Mouse (Mus musculus): ENCODE measurements around the gene Klf15. TPM values are rescaled to one million over a fixed set of nuclear protein-coding genes. Genes with fewer than 3 reads are reported as not detected.

The Klf15 gene
- polyA plus RNA-seq, 1 experiment, result 26.1 TPM

DNA sequence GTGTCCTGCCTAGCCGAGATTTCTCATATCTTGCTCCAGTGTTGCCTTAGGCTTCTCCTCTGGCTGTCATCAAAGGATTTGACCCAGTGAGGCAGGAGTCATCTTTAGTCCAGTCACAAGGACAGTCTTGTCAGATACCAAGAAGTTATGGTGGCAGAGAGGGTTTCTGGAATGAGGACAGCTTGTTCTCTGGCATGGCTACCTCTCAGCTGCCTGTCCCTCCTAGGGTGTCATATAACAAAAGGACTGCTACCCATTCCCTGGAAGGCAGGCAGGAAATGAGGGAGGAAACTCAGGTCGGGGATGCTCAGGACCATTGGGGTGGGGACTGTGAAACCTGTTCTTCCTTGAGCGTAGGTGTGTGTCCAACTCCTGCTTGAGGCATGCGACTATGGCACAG is 9.7 kb downstream of the Klf15 start:
- TF ChIP-seq POLR2A (IDR thresholded peaks at IDR 0.05; ENCODE audit: borderline replicate concordance, insufficient read depth, low read length), result no peak
- TF ChIP-seq CTCF (IDR thresholded peaks at IDR 0.05; ENCODE audit: borderline replicate concordance, insufficient read depth, low read depth, low read length), result no peak
- WGBS, result 85% methylated on average over 4 of the region's 4 CpGs
- Histone ChIP-seq H3K27me3 (ENCODE audit: control insufficient read depth, insufficient read depth, low read length) (no peaks in the 10 kb centered on the region), H3K27ac (ENCODE audit: insufficient read depth, low read length) (no peak overlapping the region; the same call in 1 of the 2 replicates), H3K4me1 (ENCODE audit: control insufficient read depth, insufficient read depth, low read length) (peaks cover 7% of the 10 kb centered on the region; the same call in 1 of the 2 replicates), H3K4me3 (replicated peaks; ENCODE audit: insufficient read depth, low read depth, low read length) (no peak overlapping the region)
- no peak for DNase-seq

DNA sequence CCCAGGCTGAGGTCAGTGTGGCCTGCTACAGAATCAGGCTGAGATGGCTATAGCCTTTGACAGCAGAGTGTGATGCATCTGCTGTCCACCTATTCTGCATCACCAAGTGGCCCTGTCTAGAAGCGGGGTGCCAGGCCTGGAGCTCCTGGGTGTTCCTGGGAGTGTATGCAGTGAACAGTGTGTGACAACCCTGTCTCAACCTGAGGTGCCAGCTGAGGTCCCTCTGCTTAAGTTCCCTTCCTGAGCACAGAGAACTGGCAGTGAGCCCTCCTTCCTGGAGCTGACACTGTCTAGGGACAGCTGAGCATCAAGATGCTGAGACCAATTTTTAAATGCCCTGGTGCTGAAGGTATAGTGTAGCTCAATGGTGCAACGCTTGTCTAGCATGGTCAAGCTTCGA is 10.3 kb downstream of the Klf15 start:
- Histone ChIP-seq H3K27me3 (ENCODE audit: control insufficient read depth, insufficient read depth, low read length) (no peaks in the 10 kb centered on the region), H3K27ac (ENCODE audit: insufficient read depth, low read length) (no peak overlapping the region), H3K4me1 (ENCODE audit: control insufficient read depth, insufficient read depth, low read length) (peaks cover 7% of the 10 kb centered on the region; the same call in 1 of the 2 replicates), H3K4me3 (replicated peaks; ENCODE audit: insufficient read depth, low read depth, low read length) (no peak overlapping the region)
- TF ChIP-seq POLR2A (IDR thresholded peaks at IDR 0.05; ENCODE audit: borderline replicate concordance, insufficient read depth, low read length) (no peak), CTCF (IDR thresholded peaks at IDR 0.05; ENCODE audit: borderline replicate concordance, insufficient read depth, low read depth, low read length) (no peak)
- WGBS, result 92% methylated on average over 3 of the region's 3 CpGs
- DNase-seq, result no peak

DNA sequence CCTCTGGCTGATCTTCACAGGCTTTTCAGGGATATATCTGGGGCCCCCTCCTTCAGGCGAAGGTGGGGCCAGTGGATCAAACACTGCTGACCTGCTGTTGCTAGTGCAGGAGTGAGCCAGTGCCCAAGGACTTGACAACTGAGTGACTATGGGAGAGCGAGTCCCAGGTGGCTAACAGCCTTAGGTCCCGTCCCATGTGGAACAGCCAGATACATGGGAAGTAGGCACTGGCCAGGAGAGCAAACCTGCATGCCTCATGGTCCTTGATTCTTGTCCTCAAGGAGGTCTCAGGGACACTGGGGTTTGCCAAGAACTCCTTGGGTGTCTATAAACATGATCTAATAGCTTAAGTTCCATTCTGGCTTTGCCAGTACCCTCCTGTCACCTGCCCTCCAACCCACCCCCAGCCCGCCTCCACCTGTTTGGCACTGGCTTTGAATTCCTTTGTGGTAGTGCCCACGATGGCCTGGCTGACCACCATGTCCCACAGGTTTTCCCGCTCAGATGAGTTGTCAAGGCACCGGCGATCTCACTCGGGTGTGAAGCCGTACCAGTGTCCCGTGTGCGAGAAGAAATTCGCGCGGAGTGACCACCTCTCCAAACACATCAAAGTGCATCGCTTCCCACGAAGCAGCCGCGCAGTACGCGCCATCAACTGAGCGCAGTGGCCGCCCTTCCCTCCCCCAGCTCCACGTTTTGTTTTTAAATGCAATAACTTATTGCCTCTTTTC is 11.4 kb downstream of the Klf15 start:
- Histone ChIP-seq H3K4me3 (replicated peaks; ENCODE audit: insufficient read depth, low read depth, low read length) (no peak overlapping the region), H3K4me1 (ENCODE audit: control insufficient read depth, insufficient read depth, low read length) (peaks cover 7% of the 10 kb centered on the region; the same call in 1 of the 2 replicates), H3K27me3 (ENCODE audit: control insufficient read depth, insufficient read depth, low read length) (no peaks in the 10 kb centered on the region), H3K27ac (ENCODE audit: insufficient read depth, low read length) (no peak overlapping the region)
- 96% methylated on average over 24 of the region's 24 CpGs for WGBS
- no peak for DNase-seq
- TF ChIP-seq POLR2A (IDR thresholded peaks at IDR 0.05; ENCODE audit: borderline replicate concordance, insufficient read depth, low read length), result no peak
- no peak for TF ChIP-seq CTCF (IDR thresholded peaks at IDR 0.05; ENCODE audit: borderline replicate concordance, insufficient read depth, low read depth, low read length)

DNA sequence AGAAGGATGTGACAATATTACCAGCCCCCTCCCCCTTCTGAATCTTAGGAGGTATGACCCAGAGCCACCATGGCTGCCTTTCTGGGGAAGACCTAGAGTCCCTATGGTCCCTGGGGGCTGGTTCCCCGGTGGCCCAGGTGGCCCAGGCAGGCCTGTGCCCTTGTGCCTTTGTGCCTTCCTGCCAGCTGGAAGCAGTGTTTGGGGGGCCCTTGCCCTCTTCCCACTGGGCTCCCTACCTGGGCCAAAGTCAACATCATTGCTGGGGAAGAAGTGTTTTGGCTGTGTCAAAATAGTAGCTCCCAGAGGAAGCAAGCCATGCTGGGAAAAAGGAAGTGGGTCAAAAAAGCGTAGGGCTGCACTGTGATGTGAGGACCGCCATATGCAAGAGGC is 12.0 kb downstream of the Klf15 start:
- 90% methylated on average over 3 of the region's 3 CpGs for WGBS
- H3K4me3 ChIP-seq (replicated peaks; ENCODE audit: insufficient read depth, low read depth, low read length), result no peak overlapping the region
- H3K27ac ChIP-seq (ENCODE audit: insufficient read depth, low read length), result no peak overlapping the region

DNA sequence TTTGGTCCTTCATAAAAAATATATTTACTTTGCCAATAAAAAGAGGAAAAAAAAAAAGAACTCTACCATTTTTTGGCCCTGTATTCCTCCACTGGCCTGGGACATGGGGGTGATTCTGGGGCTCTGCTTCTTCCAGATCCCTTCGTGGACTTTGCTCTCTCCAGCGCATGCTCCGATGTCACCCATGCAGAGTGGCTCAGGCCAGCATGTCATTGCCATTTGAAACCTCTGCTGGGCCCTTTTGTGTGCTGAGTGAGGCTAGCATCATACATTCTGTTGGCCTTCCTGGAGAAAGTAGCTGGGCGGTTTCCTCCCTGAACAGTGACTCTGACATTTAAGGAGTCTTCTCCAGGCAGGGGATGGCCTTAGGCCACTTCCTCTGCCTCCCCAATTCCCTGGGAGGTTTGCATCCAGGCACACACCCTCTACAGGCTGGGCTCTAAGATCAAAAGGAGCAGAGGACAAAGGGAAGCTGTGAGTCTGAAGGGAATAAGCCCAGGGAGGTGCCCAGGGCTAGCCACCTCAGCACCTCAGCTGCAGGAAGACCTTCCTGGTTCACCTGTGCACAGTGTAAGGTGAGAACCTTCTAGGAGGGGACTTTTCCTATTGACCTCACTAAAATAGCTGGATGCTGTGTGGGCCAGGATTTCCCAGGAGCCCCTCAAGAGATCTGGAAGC is 12.9 kb downstream of the Klf15 start:
- H3K27ac ChIP-seq (ENCODE audit: insufficient read depth, low read length), result no peak overlapping the region
- no peak for TF ChIP-seq CTCF (IDR thresholded peaks at IDR 0.05; ENCODE audit: borderline replicate concordance, insufficient read depth, low read depth, low read length)
- no peak for TF ChIP-seq POLR2A (IDR thresholded peaks at IDR 0.05; ENCODE audit: borderline replicate concordance, insufficient read depth, low read length)

More for the DNA sequence above, 12.0 kb downstream of the Klf15 start:
- no peak for TF ChIP-seq POLR2A (IDR thresholded peaks at IDR 0.05; ENCODE audit: borderline replicate concordance, insufficient read depth, low read length)
- no peak for TF ChIP-seq CTCF (IDR thresholded peaks at IDR 0.05; ENCODE audit: borderline replicate concordance, insufficient read depth, low read depth, low read length)
- Histone ChIP-seq H3K4me1 (ENCODE audit: control insufficient read depth, insufficient read depth, low read length) (peaks cover 7% of the 10 kb centered on the region; the same call in 1 of the 2 replicates), H3K27me3 (ENCODE audit: control insufficient read depth, insufficient read depth, low read length) (no peaks in the 10 kb centered on the region)
- no peak for DNase-seq

DNA sequence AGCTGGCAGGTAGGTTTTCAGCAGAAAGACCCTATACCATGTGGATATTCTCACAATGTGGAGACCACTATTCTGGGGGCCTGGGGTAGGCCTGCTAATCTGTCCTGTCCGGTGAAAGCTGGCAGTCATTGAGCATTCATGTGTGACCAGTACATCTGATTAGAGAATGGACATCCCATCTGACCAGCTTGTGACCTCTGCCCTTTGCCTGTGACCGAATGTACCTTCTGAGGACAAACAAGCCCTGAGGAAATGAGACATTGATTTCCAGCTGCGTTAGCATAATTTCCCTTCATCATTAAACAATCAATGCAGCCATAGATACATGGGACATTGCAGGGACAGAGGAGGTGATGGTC is 13.5 kb downstream of the Klf15 start:
- H3K4me1 ChIP-seq (ENCODE audit: control insufficient read depth, insufficient read depth, low read length), result peaks cover 7% of the 10 kb centered on the region; the same call in 1 of the 2 replicates
- H3K4me3 ChIP-seq (replicated peaks; ENCODE audit: insufficient read depth, low read depth, low read length), result no peak overlapping the region
- no peaks in the 10 kb centered on the region for H3K27me3 ChIP-seq (ENCODE audit: control insufficient read depth, insufficient read depth, low read length)
- H3K27ac ChIP-seq (ENCODE audit: insufficient read depth, low read length), result no peak overlapping the region
- DNase-seq, result no peak
- 76% methylated on average over 3 of the region's 3 CpGs for WGBS
- TF ChIP-seq CTCF (IDR thresholded peaks at IDR 0.05; ENCODE audit: borderline replicate concordance, insufficient read depth, low read depth, low read length) (no peak), POLR2A (IDR thresholded peaks at IDR 0.05; ENCODE audit: borderline replicate concordance, insufficient read depth, low read length) (no peak)

More for the DNA sequence above, 12.9 kb downstream of the Klf15 start:
- WGBS, result 94% methylated on average over 4 of the region's 4 CpGs
- Histone ChIP-seq H3K4me3 (replicated peaks; ENCODE audit: insufficient read depth, low read depth, low read length) (no peak overlapping the region), H3K27me3 (ENCODE audit: control insufficient read depth, insufficient read depth, low read length) (no peaks in the 10 kb centered on the region), H3K4me1 (ENCODE audit: control insufficient read depth, insufficient read depth, low read length) (peaks cover 7% of the 10 kb centered on the region; the same call in 1 of the 2 replicates)
- no peak for DNase-seq

DNA sequence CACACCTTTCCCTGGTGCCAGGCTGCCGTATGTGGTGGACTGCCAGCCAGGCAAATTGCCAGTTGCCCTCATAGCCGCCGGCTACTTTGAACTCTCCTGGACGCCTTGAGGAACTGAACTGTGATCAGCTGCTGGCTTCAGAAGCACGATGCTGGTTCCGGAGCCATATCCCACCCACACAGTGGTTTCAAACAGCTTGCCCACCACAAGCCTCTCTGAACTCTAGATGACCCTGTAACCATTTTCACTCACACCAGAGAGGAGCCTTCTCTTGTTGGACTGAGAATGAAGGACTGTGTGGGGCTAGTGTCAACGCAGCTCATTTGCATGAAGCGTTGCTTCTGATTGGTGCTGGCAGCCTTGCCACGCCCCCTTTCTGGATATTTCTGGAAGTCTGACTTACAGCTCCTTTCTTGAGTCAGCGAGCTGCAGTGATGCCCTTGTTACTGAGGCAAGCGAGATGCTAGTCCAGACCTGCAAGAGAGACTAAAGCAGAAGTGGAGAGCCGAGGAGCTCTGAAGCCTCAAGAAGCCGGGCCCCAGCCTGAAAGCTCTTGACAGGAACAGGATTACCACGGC is 14.7 kb downstream of the Klf15 start:
- H3K4me3 ChIP-seq (replicated peaks; ENCODE audit: insufficient read depth, low read depth, low read length), result no peak overlapping the region
- no peak overlapping the region for H3K27ac ChIP-seq (ENCODE audit: insufficient read depth, low read length)
- TF ChIP-seq CTCF (IDR thresholded peaks at IDR 0.05; ENCODE audit: borderline replicate concordance, insufficient read depth, low read depth, low read length) (no peak), POLR2A (IDR thresholded peaks at IDR 0.05; ENCODE audit: borderline replicate concordance, insufficient read depth, low read length) (no peak)
- WGBS, result 20% methylated on average over 14 of the region's 14 CpGs
- peaks cover 7% of the 10 kb centered on the region; the same call in 1 of the 2 replicates for H3K4me1 ChIP-seq (ENCODE audit: control insufficient read depth, insufficient read depth, low read length)
- no peaks in the 10 kb centered on the region for H3K27me3 ChIP-seq (ENCODE audit: control insufficient read depth, insufficient read depth, low read length)
- peak; percentile 47 to 49 for DNase-seq

All from cerebellum, adult 2 months (tissue).